Mouse (Mus musculus): ENCODE data around the gene Taar1. TPM values are rescaled to one million over a fixed set of nuclear protein-coding genes. Genes with fewer than 3 reads are reported as not detected.

Taar1 gene
- polyA plus RNA-seq, 1 experiment, result not detected

- H3K27ac ChIP-seq (ENCODE audit: insufficient read depth, low read length), result no peak overlapping the region
- no peak overlapping the region for H3K4me3 ChIP-seq (ENCODE audit: insufficient read depth, low read length)
- no peaks in the 10 kb centered on the region for H3K4me1 ChIP-seq (ENCODE audit: control insufficient read depth, insufficient read depth, low read length)
- TF ChIP-seq CTCF (IDR thresholded peaks at IDR 0.05; ENCODE audit: borderline replicate concordance, insufficient read depth, low read length) (no peak), POLR2A (IDR thresholded peaks at IDR 0.05; ENCODE audit: low read depth, low read length) (no peak)
Observed at GRCm38 (mm10) chr10:23923941-23924340, 3.8 kb downstream of the Taar1 start.

- Histone ChIP-seq H3K27ac (ENCODE audit: insufficient read depth, low read length) (no peak overlapping the region), H3K4me3 (ENCODE audit: insufficient read depth, low read length) (no peak overlapping the region), H3K4me1 (ENCODE audit: control insufficient read depth, insufficient read depth, low read length) (no peaks in the 10 kb centered on the region)
- TF ChIP-seq POLR2A (IDR thresholded peaks at IDR 0.05; ENCODE audit: low read depth, low read length), result no peak
- TF ChIP-seq CTCF (IDR thresholded peaks at IDR 0.05; ENCODE audit: borderline replicate concordance, insufficient read depth, low read length), result no peak
Observed at GRCm38 (mm10) chr10:23937613-23938012, 17.5 kb downstream of the Taar1 start.

GRCm38 (mm10) chr10:23938312-23938711, 18.2 kb downstream of the Taar1 start, which contains the start of gene Taar2:
Gene Taar2, plus strand, starts transcription at chr10:23938572.
- Histone ChIP-seq H3K4me1 (ENCODE audit: control insufficient read depth, insufficient read depth, low read length) (no peaks in the 10 kb centered on the region), H3K4me3 (ENCODE audit: insufficient read depth, low read length) (no peak within 1 kb of the TSS), H3K27ac (ENCODE audit: insufficient read depth, low read length) (no peak within 1 kb of the TSS)
- no peak for TF ChIP-seq POLR2A (IDR thresholded peaks at IDR 0.05; ENCODE audit: low read depth, low read length)
- no peak for TF ChIP-seq CTCF (IDR thresholded peaks at IDR 0.05; ENCODE audit: borderline replicate concordance, insufficient read depth, low read length)

DNA sequence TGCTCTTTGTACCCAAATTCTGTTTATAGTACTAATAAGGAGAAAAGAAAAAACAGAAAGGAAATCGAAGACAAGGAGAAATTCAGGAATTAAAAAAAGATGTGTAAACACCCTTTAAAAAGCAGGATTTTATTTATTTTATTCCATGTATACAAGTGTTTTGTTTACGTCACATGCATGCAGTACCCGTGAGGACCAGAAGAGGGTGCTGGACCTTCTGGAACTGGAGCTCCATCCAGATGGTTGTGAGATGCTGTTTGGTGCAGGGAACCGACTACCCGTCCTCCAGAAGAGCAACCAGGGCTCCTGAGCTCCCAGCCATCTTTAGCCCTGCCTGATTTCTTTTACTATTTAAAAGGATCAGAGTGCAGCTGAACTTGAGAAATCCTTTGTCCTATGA, 22.3 kb downstream of the Taar1 start:
- Histone ChIP-seq H3K4me3 (ENCODE audit: insufficient read depth, low read length) (no peak overlapping the region), H3K27ac (ENCODE audit: insufficient read depth, low read length) (no peak overlapping the region), H3K4me1 (ENCODE audit: control insufficient read depth, insufficient read depth, low read length) (no peaks in the 10 kb centered on the region)
- TF ChIP-seq POLR2A (IDR thresholded peaks at IDR 0.05; ENCODE audit: low read depth, low read length) (no peak), CTCF (IDR thresholded peaks at IDR 0.05; ENCODE audit: borderline replicate concordance, insufficient read depth, low read length) (no peak)

- no peak overlapping the region for H3K4me3 ChIP-seq (ENCODE audit: insufficient read depth, low read length)
- H3K27ac ChIP-seq (ENCODE audit: insufficient read depth, low read length), result no peak overlapping the region
- TF ChIP-seq POLR2A (IDR thresholded peaks at IDR 0.05; ENCODE audit: low read depth, low read length) (no peak), CTCF (IDR thresholded peaks at IDR 0.05; ENCODE audit: borderline replicate concordance, insufficient read depth, low read length) (no peak)
- no peaks in the 10 kb centered on the region for H3K4me1 ChIP-seq (ENCODE audit: control insufficient read depth, insufficient read depth, low read length)
Observed at GRCm38 (mm10) chr10:23948026-23948425, 27.9 kb downstream of the Taar1 start.

DNA sequence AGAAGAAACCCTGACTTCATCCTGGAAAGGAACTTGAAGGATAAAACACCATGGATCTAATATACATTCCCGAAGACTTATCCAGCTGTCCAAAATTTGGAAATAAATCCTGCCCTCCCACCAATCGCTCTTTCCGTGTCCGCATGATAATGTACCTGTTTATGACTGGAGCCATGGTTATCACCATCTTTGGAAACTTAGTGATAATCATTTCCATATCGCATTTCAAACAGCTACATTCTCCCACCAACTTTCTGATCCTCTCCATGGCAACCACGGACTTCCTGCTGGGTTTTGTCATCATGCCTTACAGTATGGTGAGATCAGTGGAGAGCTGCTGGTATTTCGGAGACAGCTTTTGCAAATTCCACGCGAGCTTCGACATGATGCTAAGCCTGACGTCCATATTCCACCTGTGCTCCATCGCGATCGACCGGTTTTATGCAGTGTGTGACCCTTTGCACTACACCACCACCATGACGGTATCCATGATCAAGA, 29.4 kb downstream of the Taar1 start, which contains the start of gene Taar3:
Gene Taar3 (plus strand): TSS at position 51 of the 498 bp plus-strand sequence.
- Histone ChIP-seq H3K4me1 (ENCODE audit: control insufficient read depth, insufficient read depth, low read length) (no peaks in the 10 kb centered on the region), H3K27ac (ENCODE audit: insufficient read depth, low read length) (no peak within 1 kb of the TSS), H3K4me3 (ENCODE audit: insufficient read depth, low read length) (no peak within 1 kb of the TSS)
- TF ChIP-seq POLR2A (IDR thresholded peaks at IDR 0.05; ENCODE audit: low read depth, low read length), result no peak
- no peak for TF ChIP-seq CTCF (IDR thresholded peaks at IDR 0.05; ENCODE audit: borderline replicate concordance, insufficient read depth, low read length)

- H3K27ac ChIP-seq (ENCODE audit: insufficient read depth, low read length), result no peak overlapping the region
- H3K4me1 ChIP-seq (ENCODE audit: control insufficient read depth, insufficient read depth, low read length), result no peaks in the 10 kb centered on the region
- H3K4me3 ChIP-seq (ENCODE audit: insufficient read depth, low read length), result no peak overlapping the region
- TF ChIP-seq POLR2A (IDR thresholded peaks at IDR 0.05; ENCODE audit: low read depth, low read length) (no peak), CTCF (IDR thresholded peaks at IDR 0.05; ENCODE audit: borderline replicate concordance, insufficient read depth, low read length) (no peak)
Observed at GRCm38 (mm10) chr10:23951714-23952113, 31.6 kb downstream of the Taar1 start.

DNA sequence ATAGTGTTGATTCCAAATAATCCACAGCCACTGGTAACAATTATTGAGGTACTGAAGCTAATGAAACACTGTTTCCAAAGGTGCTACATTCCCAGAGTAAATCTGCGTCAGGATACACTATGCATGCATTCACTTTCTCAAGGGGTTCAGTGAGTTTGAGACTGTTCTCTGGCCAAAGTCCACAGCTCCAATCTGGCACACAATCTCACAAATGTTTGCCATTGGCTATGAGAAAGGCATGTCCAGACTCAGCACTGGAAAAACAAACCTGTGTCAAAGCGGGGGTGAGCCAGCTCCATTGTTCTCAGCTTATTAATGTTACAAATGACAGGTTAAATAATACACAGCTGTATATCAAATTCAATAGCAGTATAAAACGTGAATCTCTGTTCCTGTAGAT, 38.9 kb downstream of the Taar1 start:
- no peak for TF ChIP-seq POLR2A (IDR thresholded peaks at IDR 0.05; ENCODE audit: low read depth, low read length)
- no peak for TF ChIP-seq CTCF (IDR thresholded peaks at IDR 0.05; ENCODE audit: borderline replicate concordance, insufficient read depth, low read length)
- H3K27ac ChIP-seq (ENCODE audit: insufficient read depth, low read length), result no peak overlapping the region
- H3K4me1 ChIP-seq (ENCODE audit: control insufficient read depth, insufficient read depth, low read length), result no peaks in the 10 kb centered on the region
- no peak overlapping the region for H3K4me3 ChIP-seq (ENCODE audit: insufficient read depth, low read length)

DNA sequence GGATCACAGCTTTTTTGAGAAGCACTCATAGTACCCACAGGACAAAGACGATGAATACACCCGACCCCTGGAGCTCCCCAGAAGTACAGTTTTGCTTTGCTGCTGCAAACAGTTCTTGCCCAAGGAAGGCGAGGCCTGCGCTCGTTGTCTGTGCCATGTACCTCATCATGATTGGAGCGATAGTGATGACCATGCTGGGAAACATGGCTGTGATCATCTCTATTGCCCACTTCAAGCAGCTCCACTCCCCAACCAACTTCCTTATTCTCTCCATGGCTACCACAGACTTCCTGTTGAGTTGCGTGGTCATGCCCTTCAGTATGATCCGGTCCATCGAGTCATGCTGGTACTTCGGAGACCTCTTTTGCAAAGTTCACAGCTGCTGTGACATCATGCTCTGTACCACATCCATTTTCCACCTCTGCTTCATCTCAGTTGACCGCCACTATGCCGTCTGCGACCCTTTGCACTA, 40.3 kb downstream of the Taar1 start, which contains the start of gene Taar4:
Gene Taar4 (plus strand): TSS at position 51 of the 472 bp plus-strand sequence.
- Histone ChIP-seq H3K4me3 (ENCODE audit: insufficient read depth, low read length) (no peak within 1 kb of the TSS), H3K4me1 (ENCODE audit: control insufficient read depth, insufficient read depth, low read length) (no peaks in the 10 kb centered on the region)
- TF ChIP-seq POLR2A (IDR thresholded peaks at IDR 0.05; ENCODE audit: low read depth, low read length) (no peak), CTCF (IDR thresholded peaks at IDR 0.05; ENCODE audit: borderline replicate concordance, insufficient read depth, low read length) (no peak)

DNA sequence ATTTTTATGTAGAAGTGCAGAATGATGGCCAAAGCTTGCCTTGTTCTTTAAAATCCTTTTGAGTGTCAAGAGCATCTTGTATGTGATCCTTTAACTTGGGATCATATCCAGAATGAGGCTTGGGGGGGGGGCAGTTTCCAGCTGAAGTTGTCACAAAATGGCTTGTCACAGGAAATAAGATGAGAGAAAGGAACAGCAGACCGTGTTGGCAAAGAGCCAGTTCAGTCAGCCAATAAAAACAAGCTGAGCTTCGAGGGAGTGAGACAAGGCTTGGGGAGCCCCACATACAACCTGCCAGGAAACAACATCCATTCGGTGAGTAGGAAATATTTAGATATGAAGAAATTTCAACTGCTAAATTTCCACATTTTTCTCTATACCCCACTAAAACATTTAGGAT, 43.3 kb downstream of the Taar1 start:
- H3K27ac ChIP-seq (ENCODE audit: insufficient read depth, low read length), result no peak overlapping the region
- no peak for TF ChIP-seq POLR2A (IDR thresholded peaks at IDR 0.05; ENCODE audit: low read depth, low read length)
- no peak for TF ChIP-seq CTCF (IDR thresholded peaks at IDR 0.05; ENCODE audit: borderline replicate concordance, insufficient read depth, low read length)
- H3K4me3 ChIP-seq (ENCODE audit: insufficient read depth, low read length), result no peak overlapping the region
- no peaks in the 10 kb centered on the region for H3K4me1 ChIP-seq (ENCODE audit: control insufficient read depth, insufficient read depth, low read length)

More for the DNA sequence above, 40.3 kb downstream of the Taar1 start, which contains the start of gene Taar4:
- H3K27ac ChIP-seq (ENCODE audit: insufficient read depth, low read length), result no peak within 1 kb of the TSS

Measured in embryonic fibroblast, embryonic 13.5 days (primary cell).